Mouse (Mus musculus): ENCODE measurements around the gene Selenok. TPM values are rescaled to one million over a fixed set of nuclear protein-coding genes. Genes with fewer than 3 reads are reported as not detected.

Gene Selenok
- total RNA-seq, 2 experiments from 2014 or later = 136 TPM

- intact Hi-C loops (cut with DNase I) = no loop called here
- no peak for DNase-seq (ENCODE audit: extremely low spot score in 1 of 2, low spot score in 2 of 2)
These were observed 51.9 kb downstream of the Selenok start for GRCm38 (mm10) chr14:30019792-30020575.

GRCm38 (mm10) chr14:30022471-30022870 is 54.4 kb downstream of the Selenok start:
- no peak for DNase-seq (ENCODE audit: extremely low spot score in 1 of 2, low spot score in 2 of 2)
- intact Hi-C loops (cut with DNase I) = no loop called here

DNA sequence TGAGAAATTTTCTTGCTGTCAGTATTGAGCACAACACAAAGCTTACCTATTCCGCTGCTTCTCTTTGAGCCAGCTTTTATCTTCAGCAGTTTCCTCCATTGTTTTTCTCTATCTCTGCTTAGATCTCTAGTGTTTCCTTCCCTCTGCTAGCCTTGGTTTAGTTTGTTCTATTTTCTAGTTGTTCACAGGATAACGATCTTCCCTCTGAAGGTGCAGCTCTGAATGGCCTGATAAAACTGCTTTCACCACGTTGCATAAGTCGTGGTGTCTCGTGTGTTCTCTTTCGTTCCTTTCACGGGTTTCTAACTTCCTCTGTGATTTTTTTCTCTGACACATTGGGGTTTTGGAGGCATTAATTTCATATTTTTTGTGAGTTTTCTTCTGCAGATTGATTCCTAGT is 56.3 kb downstream of the Selenok start:
- intact Hi-C loops (cut with DNase I) = no loop called here
- no peak for DNase-seq (ENCODE audit: extremely low spot score in 1 of 2, low spot score in 2 of 2)

Small RNAs within 50 kb of the gene (microRNA-seq; reads per million reads assigned to microRNA genes)
- 1.4 reads per million for gene Mir6947

Other genes starting within 250 kb of the Selenok start
- gene Cacna2d3, start 246.4 kb upstream of the Selenok start, total RNA-seq (2021) = 10 to 100 TPM; 81.8 to 88.4 TPM
- gene Actr8, start 10.0 kb downstream of the Selenok start, total RNA-seq (2021) = 10 to 100 TPM; 65.5 to 68.1 TPM
- gene Il17rb, start 40.6 kb downstream of the Selenok start, total RNA-seq (2021) = under 1 TPM; 0.41 to 0.73 TPM
- gene Chdh, start 40.7 kb downstream of the Selenok start, total RNA-seq (2021) = under 1 TPM; 0.28 to 0.39 TPM